Mouse (Mus musculus) CD8-positive naive resting alpha-beta T cell, adult 2 months (primary cell): ENCODE results near the gene Zfc3h1.

Source experiments
- DNase-seq, 2 experiments: peaks; one replicate each; pipeline ENCODE4 v3.0.0; 2022; ENCODE audit warnings: low read depth in 2 of 2, low spot score in 2 of 2

Gene Zfc3h1

GRCm38 (mm10) chr10:115384221-115385017 is at the start of gene Zfc3h1, which contains the start of gene Thap2:
TSS of gene Zfc3h1 (plus strand) at chr10:115384959.
TSS of gene Thap2 (minus strand) at chr10:115384443.
- DNase-seq: peak; percentile 95 to 97

GRCm38 (mm10) chr10:115336901-115337300 is 47.9 kb upstream of the Zfc3h1 start:
- no peak for DNase-seq

GRCm38 (mm10) chr10:115339820-115340328 is 44.9 kb upstream of the Zfc3h1 start:
- DNase-seq: no peak

GRCm38 (mm10) chr10:115342771-115343425 is 41.9 kb upstream of the Zfc3h1 start:
- DNase-seq: no peak

- no peak for DNase-seq
These were observed 38.3 kb upstream of the Zfc3h1 start for GRCm38 (mm10) chr10:115346444-115346843.

- DNase-seq: no peak
These were observed 36.6 kb upstream of the Zfc3h1 start for GRCm38 (mm10) chr10:115348131-115348530.

- DNase-seq: no peak
These were observed 35.7 kb upstream of the Zfc3h1 start for GRCm38 (mm10) chr10:115349029-115349428.

- DNase-seq: no peak
These were observed 35.2 kb upstream of the Zfc3h1 start for GRCm38 (mm10) chr10:115349509-115349908.

- no peak for DNase-seq
These were observed 33.9 kb upstream of the Zfc3h1 start for GRCm38 (mm10) chr10:115350810-115351397.

GRCm38 (mm10) chr10:115354553-115354952 is 30.2 kb upstream of the Zfc3h1 start:
- DNase-seq: no peak

GRCm38 (mm10) chr10:115355016-115355415 is 29.7 kb upstream of the Zfc3h1 start:
- DNase-seq: no peak

- no peak for DNase-seq
These were observed 28.7 kb upstream of the Zfc3h1 start for GRCm38 (mm10) chr10:115356106-115356505.

GRCm38 (mm10) chr10:115358216-115358919 is 26.4 kb upstream of the Zfc3h1 start:
- no peak for DNase-seq

GRCm38 (mm10) chr10:115359066-115359465 is 25.7 kb upstream of the Zfc3h1 start:
- DNase-seq: no peak

GRCm38 (mm10) chr10:115361840-115362622 is 22.7 kb upstream of the Zfc3h1 start, which contains the start of gene Tmem19:
TSS of gene Tmem19 (minus strand) at chr10:115362501.
- DNase-seq: peak; percentile 93

- no peak for DNase-seq
These were observed 22.2 kb upstream of the Zfc3h1 start for GRCm38 (mm10) chr10:115362623-115362964.

- DNase-seq: peak; percentile 17 to 27
These were observed 21.6 kb upstream of the Zfc3h1 start for GRCm38 (mm10) chr10:115363151-115363550.

- DNase-seq: no peak
These were observed 3.2 kb upstream of the Zfc3h1 start for GRCm38 (mm10) chr10:115381506-115382084.

GRCm38 (mm10) chr10:115382846-115383643 is 1.7 kb upstream of the Zfc3h1 start:
- no peak for DNase-seq
